Mouse (Mus musculus): ENCODE results near the gene Ecd. TPM values are rescaled to one million over a fixed set of nuclear protein-coding genes. Genes with fewer than 3 reads are reported as not detected.
"Not testable (repeated sequence)": the region's sequence is repeated elsewhere in the genome, so short reads cannot be mapped to it uniquely, and the experiment has no call there.

The Ecd gene
- polyA plus RNA-seq, 2 experiments: 31.0 to 46.4 TPM

GRCm38 (mm10) chr14:20324196-20324595 lies 23.7 kb downstream of the Ecd start:
- no peaks in the 10 kb centered on the region for H3K9me3 ChIP-seq (ENCODE audit: control insufficient read depth, low read length)
- WGBS: 95% methylated on average over 9 of the region's 9 CpGs
- no peaks in the 10 kb centered on the region for H3K27me3 ChIP-seq (ENCODE audit: control insufficient read depth, insufficient read depth, low read length)
- no peak for TF ChIP-seq POLR2A (IDR thresholded peaks at IDR 0.05; ENCODE audit: borderline replicate concordance, extremely low read depth, insufficient read depth, insufficient read length)
- no peak overlapping the region for H3K4me2 ChIP-seq (replicated peaks; ENCODE audit: low read depth, low read length, severe bottlenecking)
- peaks cover 81% of the 10 kb centered on the region for H3K36me3 ChIP-seq (ENCODE audit: control insufficient read depth, insufficient read depth, low read length)
- ATAC-seq (ENCODE audit: low FRiP score, low read depth): no peak
- H3K27ac ChIP-seq (replicated peaks; ENCODE audit: low read depth, low read length): no peak overlapping the region
- H3K9ac ChIP-seq (ENCODE audit: low read depth, low read length, severe bottlenecking): no peak overlapping the region
- no peak for DNase-seq (ENCODE audit: low spot score)
- H3K4me1 ChIP-seq (ENCODE audit: control insufficient read depth, insufficient read depth, low read length): no peaks in the 10 kb centered on the region
- H3K4me3 ChIP-seq (replicated peaks; ENCODE audit: low read length): no peak overlapping the region

- Histone ChIP-seq H3K9ac (ENCODE audit: low read depth, low read length, severe bottlenecking) (no peak overlapping the region), H3K27me3 (ENCODE audit: control insufficient read depth, insufficient read depth, low read length) (no peaks in the 10 kb centered on the region), H3K9me3 (ENCODE audit: control insufficient read depth, low read length) (no peaks in the 10 kb centered on the region), H3K27ac (replicated peaks; ENCODE audit: low read depth, low read length) (no peak overlapping the region), H3K36me3 (ENCODE audit: control insufficient read depth, insufficient read depth, low read length) (peaks cover 72% of the 10 kb centered on the region), H3K4me1 (ENCODE audit: control insufficient read depth, insufficient read depth, low read length) (no peaks in the 10 kb centered on the region), H3K4me3 (replicated peaks; ENCODE audit: low read length) (no peak overlapping the region), H3K4me2 (replicated peaks; ENCODE audit: low read depth, low read length, severe bottlenecking) (no peak overlapping the region)
- no peak for TF ChIP-seq POLR2A (IDR thresholded peaks at IDR 0.05; ENCODE audit: borderline replicate concordance, extremely low read depth, insufficient read depth, insufficient read length)
- DNase-seq (ENCODE audit: low spot score) (no peak), ATAC-seq (ENCODE audit: low FRiP score, low read depth) (no peak)
- WGBS: 77% methylated on average over 3 of the region's 3 CpGs
Observed at GRCm38 (mm10) chr14:20319420-20319819, 28.5 kb downstream of the Ecd start.

DNA sequence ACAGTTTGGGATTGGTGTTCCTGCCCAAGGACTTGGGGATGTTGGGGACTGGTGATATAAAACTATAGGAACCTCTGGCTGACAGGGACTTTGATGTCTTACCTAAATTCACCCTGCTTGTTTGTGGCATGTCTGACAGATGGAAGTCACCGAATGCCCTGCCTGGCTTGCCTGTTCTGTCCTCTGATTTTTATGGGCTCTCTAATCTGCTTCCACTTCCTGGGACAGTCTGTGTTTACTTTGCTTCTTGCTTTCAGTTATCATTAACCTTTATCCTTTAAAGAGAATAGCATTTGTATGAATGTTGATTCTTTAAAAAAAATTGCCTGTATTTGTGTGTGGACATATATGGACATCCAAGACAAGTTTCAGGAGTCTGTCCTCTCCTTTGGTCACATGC lies 32.8 kb downstream of the Ecd start:
- H3K9ac ChIP-seq (ENCODE audit: low read depth, low read length, severe bottlenecking): no peak overlapping the region
- ATAC-seq (ENCODE audit: low FRiP score, low read depth) (no peak), DNase-seq (ENCODE audit: low spot score) (no peak)
- peaks cover 59% of the 10 kb centered on the region for H3K36me3 ChIP-seq (ENCODE audit: control insufficient read depth, insufficient read depth, low read length)
- H3K4me3 ChIP-seq (replicated peaks; ENCODE audit: low read length): no peak overlapping the region
- 52% methylated on average over 1 of the region's 1 CpGs for WGBS
- no peaks in the 10 kb centered on the region for H3K4me1 ChIP-seq (ENCODE audit: control insufficient read depth, insufficient read depth, low read length)
- H3K4me2 ChIP-seq (replicated peaks; ENCODE audit: low read depth, low read length, severe bottlenecking): no peak overlapping the region
- no peak overlapping the region for H3K27ac ChIP-seq (replicated peaks; ENCODE audit: low read depth, low read length)
- no peak for TF ChIP-seq POLR2A (IDR thresholded peaks at IDR 0.05; ENCODE audit: borderline replicate concordance, extremely low read depth, insufficient read depth, insufficient read length)
- H3K27me3 ChIP-seq (ENCODE audit: control insufficient read depth, insufficient read depth, low read length): no peaks in the 10 kb centered on the region
- H3K9me3 ChIP-seq (ENCODE audit: control insufficient read depth, low read length): no peaks in the 10 kb centered on the region

- not testable (repeated sequence) for ATAC-seq (ENCODE audit: low FRiP score, low read depth); H3K9me3 ChIP-seq (ENCODE audit: control insufficient read depth, low read length); H3K9ac ChIP-seq (ENCODE audit: low read depth, low read length, severe bottlenecking); DNase-seq (ENCODE audit: low spot score); H3K4me3 ChIP-seq (replicated peaks; ENCODE audit: low read length); H3K4me1 ChIP-seq (ENCODE audit: control insufficient read depth, insufficient read depth, low read length); H3K27ac ChIP-seq (replicated peaks; ENCODE audit: low read depth, low read length); H3K27me3 ChIP-seq (ENCODE audit: control insufficient read depth, insufficient read depth, low read length); H3K4me2 ChIP-seq (replicated peaks; ENCODE audit: low read depth, low read length, severe bottlenecking)
- H3K36me3 ChIP-seq (ENCODE audit: control insufficient read depth, insufficient read depth, low read length): peaks cover 25% of the 10 kb centered on the region
- 68% methylated on average over 2 of the region's 2 CpGs for WGBS
Observed at GRCm38 (mm10) chr14:20305085-20305484, 42.8 kb downstream of the Ecd start.

GRCm38 (mm10) chr14:20298131-20298530 lies 49.8 kb downstream of the Ecd start:
- WGBS: 79% methylated on average over 3 of the region's 3 CpGs
- Histone ChIP-seq H3K36me3 (ENCODE audit: control insufficient read depth, insufficient read depth, low read length) (no peaks in the 10 kb centered on the region), H3K4me3 (replicated peaks; ENCODE audit: low read length) (no peak overlapping the region), H3K27ac (replicated peaks; ENCODE audit: low read depth, low read length) (no peak overlapping the region), H3K27me3 (ENCODE audit: control insufficient read depth, insufficient read depth, low read length) (no peaks in the 10 kb centered on the region), H3K9me3 (ENCODE audit: control insufficient read depth, low read length) (no peaks in the 10 kb centered on the region), H3K4me2 (replicated peaks; ENCODE audit: low read depth, low read length, severe bottlenecking) (no peak overlapping the region), H3K4me1 (ENCODE audit: control insufficient read depth, insufficient read depth, low read length) (peaks cover 5% of the 10 kb centered on the region; the same call in 1 of the 2 replicates), H3K9ac (ENCODE audit: low read depth, low read length, severe bottlenecking) (no peak overlapping the region)
- no peak for TF ChIP-seq POLR2A (IDR thresholded peaks at IDR 0.05; ENCODE audit: borderline replicate concordance, extremely low read depth, insufficient read depth, insufficient read length)
- DNase-seq (ENCODE audit: low spot score) (no peak), ATAC-seq (ENCODE audit: low FRiP score, low read depth) (no peak)

GRCm38 (mm10) chr14:20297616-20298015 lies 50.3 kb downstream of the Ecd start:
- ATAC-seq (ENCODE audit: low FRiP score, low read depth) (no peak), DNase-seq (ENCODE audit: low spot score) (no peak)
- Histone ChIP-seq H3K9me3 (ENCODE audit: control insufficient read depth, low read length) (no peaks in the 10 kb centered on the region), H3K9ac (ENCODE audit: low read depth, low read length, severe bottlenecking) (no peak overlapping the region), H3K4me3 (replicated peaks; ENCODE audit: low read length) (no peak overlapping the region), H3K27ac (replicated peaks; ENCODE audit: low read depth, low read length) (no peak overlapping the region), H3K4me1 (ENCODE audit: control insufficient read depth, insufficient read depth, low read length) (peaks cover 5% of the 10 kb centered on the region; the same call in 1 of the 2 replicates), H3K4me2 (replicated peaks; ENCODE audit: low read depth, low read length, severe bottlenecking) (no peak overlapping the region), H3K27me3 (ENCODE audit: control insufficient read depth, insufficient read depth, low read length) (no peaks in the 10 kb centered on the region), H3K36me3 (ENCODE audit: control insufficient read depth, insufficient read depth, low read length) (no peaks in the 10 kb centered on the region)
- WGBS: 71% methylated on average over 3 of the region's 3 CpGs
- TF ChIP-seq POLR2A (IDR thresholded peaks at IDR 0.05; ENCODE audit: borderline replicate concordance, extremely low read depth, insufficient read depth, insufficient read length): no peak

All from limb, embryonic 14.5 days (tissue).